Mouse (Mus musculus): ENCODE measurements around the gene Vps16. TPM values are rescaled to one million over a fixed set of nuclear protein-coding genes. Genes with fewer than 3 reads are reported as not detected.

The Vps16 gene
- polyA plus RNA-seq, 1 experiment from 2014 or later: 67.1 TPM

- TF ChIP-seq CTCF (IDR thresholded peaks at IDR 0.05): no peak
- ChIA-PET POLR2A (no interaction called here), CTCF (interaction anchor here (1.3 kb wide), 1 partner anchor 53 kb away, joined by 4 read pairs; no protein-coding TSS in a partner anchor)
- in situ Hi-C loops (cut with MboI; ENCODE audit: low pct_unique_long_range_greater_than_20kb): no loop called here
- ATAC-seq (no peak), DNase-seq (ENCODE audit: low read depth, low spot score) (no peak)
- no peaks in the 10 kb centered on the region for H3K27me3 ChIP-seq
Observed at GRCm38 (mm10) chr2:130442162-130442561, 18.0 kb downstream of the Vps16 start.

- H3K27me3 ChIP-seq: no peaks in the 10 kb centered on the region
- ATAC-seq: no peak
- POLR2A ChIA-PET: no interaction called here
- no peak for TF ChIP-seq CTCF (IDR thresholded peaks at IDR 0.05)
- in situ Hi-C loops (cut with MboI; ENCODE audit: low pct_unique_long_range_greater_than_20kb): loop anchor here (5.0 kb wide), 1 partner anchor 79 kb away; no protein-coding TSS in a partner anchor
- DNase-seq (ENCODE audit: low read depth, low spot score): no peak
- CTCF ChIA-PET: no interaction called here
Observed at GRCm38 (mm10) chr2:130448449-130448848, 24.3 kb downstream of the Vps16 start.

- ATAC-seq: no peak
- no peaks in the 10 kb centered on the region for H3K27me3 ChIP-seq
- DNase-seq (ENCODE audit: low read depth, low spot score): no peak
- CTCF ChIA-PET: no interaction called here
- POLR2A ChIA-PET: no interaction called here
- TF ChIP-seq CTCF (IDR thresholded peaks at IDR 0.05): no peak
- in situ Hi-C loops (cut with MboI; ENCODE audit: low pct_unique_long_range_greater_than_20kb): loop anchor here (5.0 kb wide), 1 partner anchor 78 kb away; no protein-coding TSS in a partner anchor
Observed at GRCm38 (mm10) chr2:130449021-130449793, 25.1 kb downstream of the Vps16 start.

- DNase-seq (ENCODE audit: low read depth, low spot score) (peak; percentile 34), ATAC-seq (peak; percentile 93)
- no peak for TF ChIP-seq CTCF (IDR thresholded peaks at IDR 0.05)
- in situ Hi-C loops (cut with MboI; ENCODE audit: low pct_unique_long_range_greater_than_20kb): loop anchor here (5.0 kb wide), 1 partner anchor 77 kb away; no protein-coding TSS in a partner anchor
- POLR2A ChIA-PET: no interaction called here
- no peaks in the 10 kb centered on the region for H3K27me3 ChIP-seq
- CTCF ChIA-PET: no interaction called here
Observed at GRCm38 (mm10) chr2:130449794-130450433, 25.8 kb downstream of the Vps16 start, which contains the start of gene Ptpra. Ptpra (plus strand) TSS chr2:130450278.

GRCm38 (mm10) chr2:130450434-130450796 is 26.3 kb downstream of the Vps16 start:
- ChIA-PET CTCF (no interaction called here), POLR2A (no interaction called here)
- H3K27me3 ChIP-seq: no peaks in the 10 kb centered on the region
- TF ChIP-seq CTCF (IDR thresholded peaks at IDR 0.05): no peak
- peak; percentile 85 for ATAC-seq
- in situ Hi-C loops (cut with MboI; ENCODE audit: low pct_unique_long_range_greater_than_20kb): no loop called here
- no peak for DNase-seq (ENCODE audit: low read depth, low spot score)

- DNase-seq (ENCODE audit: low read depth, low spot score) (no peak), ATAC-seq (no peak)
- in situ Hi-C loops (cut with MboI; ENCODE audit: low pct_unique_long_range_greater_than_20kb): no loop called here
- no peaks in the 10 kb centered on the region for H3K27me3 ChIP-seq
- TF ChIP-seq CTCF (IDR thresholded peaks at IDR 0.05): no peak
- ChIA-PET POLR2A (no interaction called here), CTCF (no interaction called here)
Observed at GRCm38 (mm10) chr2:130451086-130451726, 27.1 kb downstream of the Vps16 start.

GRCm38 (mm10) chr2:130451727-130452090 is 27.6 kb downstream of the Vps16 start:
- DNase-seq (ENCODE audit: low read depth, low spot score) (no peak), ATAC-seq (no peak)
- no peaks in the 10 kb centered on the region for H3K27me3 ChIP-seq
- CTCF ChIA-PET: no interaction called here
- in situ Hi-C loops (cut with MboI; ENCODE audit: low pct_unique_long_range_greater_than_20kb): no loop called here
- no peak for TF ChIP-seq CTCF (IDR thresholded peaks at IDR 0.05)
- POLR2A ChIA-PET: no interaction called here

GRCm38 (mm10) chr2:130452266-130452665 is 28.1 kb downstream of the Vps16 start:
- DNase-seq (ENCODE audit: low read depth, low spot score): no peak

GRCm38 (mm10) chr2:130453421-130453820 is 29.3 kb downstream of the Vps16 start:
- no peak for TF ChIP-seq CTCF (IDR thresholded peaks at IDR 0.05)
- ChIA-PET CTCF (interaction anchor here (1.2 kb wide), 1 partner anchor 73 kb away, joined by 3 read pairs; no protein-coding TSS in a partner anchor), POLR2A (no interaction called here)
- ATAC-seq: no peak
- in situ Hi-C loops (cut with MboI; ENCODE audit: low pct_unique_long_range_greater_than_20kb): no loop called here
- no peaks in the 10 kb centered on the region for H3K27me3 ChIP-seq
- no peak for DNase-seq (ENCODE audit: low read depth, low spot score)

More at GRCm38 (mm10) chr2:130452266-130452665, 28.1 kb downstream of the Vps16 start:
- ATAC-seq: no peak
- CTCF ChIA-PET: no interaction called here
- H3K27me3 ChIP-seq: no peaks in the 10 kb centered on the region
- POLR2A ChIA-PET: no interaction called here
- in situ Hi-C loops (cut with MboI; ENCODE audit: low pct_unique_long_range_greater_than_20kb): no loop called here
- no peak for TF ChIP-seq CTCF (IDR thresholded peaks at IDR 0.05)

- no peaks in the 10 kb centered on the region for H3K27me3 ChIP-seq
- in situ Hi-C loops (cut with MboI; ENCODE audit: low pct_unique_long_range_greater_than_20kb): no loop called here
- POLR2A ChIA-PET: no interaction called here
- CTCF ChIA-PET: interaction anchor here (1.4 kb wide), 1 partner anchor 14 kb away, joined by 3 read pairs; no protein-coding TSS in a partner anchor
- DNase-seq (ENCODE audit: low read depth, low spot score) (no peak), ATAC-seq (no peak)
- TF ChIP-seq CTCF (IDR thresholded peaks at IDR 0.05): no peak
Observed at GRCm38 (mm10) chr2:130454748-130455370, 30.7 kb downstream of the Vps16 start.
